Mouse (Mus musculus) adipocyte (in vitro differentiated cells): ENCODE measurements at regions not wholly inside any gene's neighbourhood (a gene's known extent, or its start where the extent isn't known, plus 50 kb on each side); places are given as distances from the start of the nearest gene placed in this dataset.

ENCODE experiments used
- DNase-seq: peaks from one replicate; pipeline ENCODE4 v3.0.0-alpha.2; 2016; ENCODE audit warnings: low spot score

GRCm38 (mm10) chr12:105898580-105899293 lies 111.3 kb upstream of the Vrk1 start:
- DNase-seq: no peak

DNA sequence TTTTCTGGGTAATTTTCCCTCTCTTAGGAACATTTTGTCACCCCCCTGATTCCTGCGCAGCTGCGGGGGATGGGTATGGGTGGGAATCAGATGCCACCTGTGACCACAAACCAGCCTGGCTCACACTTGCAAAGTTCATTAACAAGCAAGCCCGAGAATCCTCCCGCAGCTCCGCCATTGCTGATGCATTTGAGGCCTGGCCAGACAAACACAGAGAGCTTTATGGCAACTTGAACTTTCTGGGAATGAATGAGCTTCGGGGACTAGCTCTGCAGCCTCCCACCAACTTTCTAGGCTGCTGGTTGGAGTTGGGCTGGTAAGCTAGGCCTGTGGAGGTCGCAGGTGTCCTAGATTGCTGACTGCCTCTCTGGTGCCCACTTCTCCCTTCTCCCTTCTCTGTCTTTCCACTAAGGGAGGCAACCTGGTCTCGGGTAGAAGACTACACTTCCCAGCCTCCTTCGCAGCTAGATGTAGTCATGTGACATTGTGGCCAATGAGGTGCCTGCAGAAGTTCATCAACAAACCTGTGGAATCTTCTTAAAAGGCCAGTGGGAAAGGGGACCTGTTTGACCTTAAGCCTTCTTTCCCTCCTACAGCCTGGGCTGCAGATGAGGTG lies 110.6 kb upstream of the Vrk1 start:
- DNase-seq: no peak

GRCm38 (mm10) chr12:105900479-105900878 lies 109.5 kb upstream of the Vrk1 start:
- no peak for DNase-seq

- peak; percentile 8 for DNase-seq
Measured at GRCm38 (mm10) chr12:105903072-105903471, 107.0 kb upstream of the Vrk1 start.

- DNase-seq: peak; percentile 53
Measured at GRCm38 (mm10) chr12:105906584-105906983, 103.4 kb upstream of the Vrk1 start.

DNA sequence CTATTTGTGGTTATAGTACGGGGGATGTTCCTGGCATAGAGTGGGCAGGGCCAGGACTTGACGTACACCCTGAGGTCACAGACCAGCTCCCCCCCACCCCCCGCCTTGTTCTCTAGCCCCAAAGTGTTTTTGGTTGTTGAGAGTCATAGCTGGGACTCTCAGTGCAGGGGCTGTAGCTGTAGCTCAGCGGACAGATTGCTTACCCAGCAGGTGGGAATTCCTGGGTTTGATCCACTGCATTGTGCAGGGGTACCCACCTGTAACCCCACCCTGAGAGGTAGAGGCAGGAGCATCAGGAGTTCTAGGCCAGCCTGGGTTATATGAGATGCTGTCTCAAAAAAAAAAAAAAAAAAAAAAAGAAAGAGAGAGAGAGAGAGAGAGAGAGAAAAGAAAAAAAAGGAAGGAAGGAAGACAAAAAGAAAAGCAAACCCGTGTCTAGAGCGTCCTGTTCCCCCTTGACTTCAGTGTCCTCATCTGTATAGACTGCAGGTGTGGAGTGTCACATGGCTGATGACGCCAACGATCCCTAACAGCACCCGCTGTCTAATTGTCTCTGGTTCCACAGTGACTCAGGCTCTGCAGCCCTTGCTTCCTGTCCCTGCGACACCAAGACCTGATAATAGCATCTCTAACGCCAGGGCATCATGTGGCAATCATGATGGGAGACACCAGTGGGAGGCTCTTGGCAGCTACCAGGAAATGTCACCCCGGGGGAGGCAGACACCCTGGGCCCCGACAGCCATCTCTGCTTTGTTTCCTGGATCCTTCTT lies 102.0 kb upstream of the Vrk1 start:
- DNase-seq: no peak

GRCm38 (mm10) chr12:105911556-105911955 lies 98.5 kb upstream of the Vrk1 start:
- DNase-seq: no peak

GRCm38 (mm10) chr12:105917388-105917963 lies 92.6 kb upstream of the Vrk1 start:
- no peak for DNase-seq

DNA sequence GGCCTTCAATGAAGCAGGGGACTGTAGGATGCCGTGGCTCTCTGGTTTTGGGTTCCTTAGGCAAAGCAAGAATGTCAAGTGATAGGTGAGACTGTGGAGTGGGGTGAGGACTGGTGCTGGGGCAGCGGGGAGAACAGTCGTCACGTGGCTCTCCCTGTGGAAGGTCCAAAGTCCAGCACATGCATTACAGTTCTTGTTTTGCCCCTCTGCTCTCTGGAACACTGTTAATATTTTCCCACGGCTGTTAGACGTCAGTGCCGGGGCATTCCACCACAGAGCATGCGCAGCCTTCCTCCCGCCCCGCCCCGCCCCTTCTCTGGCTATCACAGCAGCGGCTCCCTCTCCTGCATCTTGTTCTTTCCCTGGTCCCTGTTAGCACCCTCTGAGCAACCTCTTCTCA lies 91.3 kb upstream of the Vrk1 start:
- no peak for DNase-seq

DNA sequence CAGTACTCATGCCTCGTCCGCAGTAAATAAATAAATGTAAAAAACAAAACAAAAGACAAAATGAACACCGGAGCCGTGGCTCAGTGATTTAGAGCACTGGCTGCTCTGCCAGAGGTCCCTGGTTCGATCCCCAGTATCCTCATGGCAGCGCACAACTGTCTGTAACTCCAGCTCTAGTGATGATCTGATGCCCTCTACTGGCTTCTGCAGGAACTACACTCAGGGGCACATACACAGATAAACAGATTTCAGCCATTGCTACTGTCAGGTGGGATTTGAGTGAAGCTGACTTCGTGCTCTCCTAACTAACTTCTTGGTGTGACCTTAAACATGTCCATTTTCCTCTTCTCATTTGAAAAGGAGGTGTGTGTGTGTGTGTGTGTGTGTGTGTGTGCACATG lies 82.8 kb upstream of the Vrk1 start:
- DNase-seq: no peak

DNA sequence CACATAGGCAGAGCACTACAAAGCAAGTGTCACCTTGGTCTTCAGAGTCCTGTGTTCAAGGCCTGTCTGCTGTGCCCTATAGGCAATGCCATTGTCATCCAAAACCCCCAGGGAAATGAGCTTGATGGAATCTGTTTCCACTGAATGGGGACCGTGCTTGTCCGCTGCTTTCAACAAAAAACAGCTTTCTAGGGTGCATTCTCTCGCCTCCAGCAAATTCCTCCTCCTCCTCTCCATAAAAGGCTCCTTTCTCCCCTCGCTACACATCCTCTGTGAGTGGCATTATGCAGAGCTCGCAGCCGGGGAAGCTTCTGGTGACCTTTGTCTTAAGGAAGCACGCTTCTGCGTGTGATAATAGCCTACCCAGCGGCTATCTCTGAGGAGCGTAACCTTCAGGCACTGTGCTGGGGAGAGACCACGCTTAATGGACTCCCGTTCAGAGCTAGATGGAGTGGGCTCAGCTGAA lies 80.5 kb upstream of the Vrk1 start:
- no peak for DNase-seq

GRCm38 (mm10) chr12:105935441-105935880 lies 74.6 kb upstream of the Vrk1 start:
- DNase-seq: no peak

GRCm38 (mm10) chr12:105936812-105937530 lies 73.1 kb upstream of the Vrk1 start:
- DNase-seq: no peak

DNA sequence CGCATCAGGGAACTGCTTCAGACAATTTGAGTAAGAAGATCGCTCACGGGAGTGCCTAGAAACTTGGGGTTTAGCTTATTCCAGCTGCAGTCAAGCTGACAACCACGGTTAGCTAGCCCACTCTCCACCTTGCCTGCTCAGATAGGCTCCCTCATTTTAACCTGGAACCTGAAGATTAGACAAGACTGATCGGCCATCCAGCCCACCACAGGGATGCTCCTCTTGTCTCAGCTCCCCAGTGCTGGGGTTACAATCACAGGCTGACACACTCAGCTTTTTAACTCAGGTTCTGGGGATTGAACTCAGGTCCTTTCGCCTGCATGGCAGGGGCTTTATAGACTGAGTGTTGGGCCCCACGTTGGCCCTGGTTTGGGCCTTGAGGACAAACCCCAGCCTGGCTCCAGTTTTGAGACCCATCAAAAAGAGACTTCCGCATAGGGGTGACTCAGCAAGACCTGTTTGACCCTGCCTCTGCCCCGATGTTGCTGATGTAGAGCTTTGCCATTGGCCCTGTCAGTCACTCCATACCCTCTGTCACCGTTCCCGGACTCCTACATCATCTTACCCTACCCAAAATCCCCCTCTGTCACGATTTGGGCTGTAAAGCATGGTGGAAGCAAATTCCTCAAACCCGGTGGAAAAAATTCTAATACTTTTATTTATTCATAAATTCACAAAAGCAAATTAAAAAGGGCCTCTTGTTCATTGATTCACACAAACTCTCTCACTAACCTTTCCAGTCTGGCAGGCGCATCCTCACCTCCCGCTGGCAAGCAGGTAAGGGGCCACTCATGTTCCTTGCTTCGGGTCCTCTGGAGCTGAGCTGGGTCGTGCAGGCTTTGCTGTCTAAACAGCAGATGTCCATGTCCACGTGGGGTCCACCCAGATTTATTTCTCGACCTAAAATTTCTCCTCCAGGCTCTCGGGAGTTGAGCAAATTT lies 67.6 kb upstream of the Vrk1 start:
- no peak for DNase-seq

DNA sequence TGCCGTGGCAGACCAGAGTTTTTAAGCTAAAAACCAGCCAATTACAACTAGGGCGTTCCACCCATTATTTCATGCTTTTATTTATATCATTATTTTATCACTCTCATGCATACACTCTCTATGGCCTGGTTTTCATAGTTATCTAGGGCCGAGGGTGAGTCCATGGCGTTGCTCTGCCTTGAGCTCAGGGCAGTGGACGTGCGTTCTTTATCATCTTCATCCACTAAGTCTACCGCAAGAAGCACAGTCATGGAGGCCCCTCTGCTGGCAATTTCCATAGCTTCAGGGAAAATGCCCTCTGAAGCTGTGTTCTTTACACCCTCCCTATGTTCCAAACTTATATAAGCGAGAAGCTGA lies 67.0 kb upstream of the Vrk1 start:
- DNase-seq: no peak

GRCm38 (mm10) chr12:105947332-105947731 lies 62.7 kb upstream of the Vrk1 start:
- DNase-seq: no peak

DNA sequence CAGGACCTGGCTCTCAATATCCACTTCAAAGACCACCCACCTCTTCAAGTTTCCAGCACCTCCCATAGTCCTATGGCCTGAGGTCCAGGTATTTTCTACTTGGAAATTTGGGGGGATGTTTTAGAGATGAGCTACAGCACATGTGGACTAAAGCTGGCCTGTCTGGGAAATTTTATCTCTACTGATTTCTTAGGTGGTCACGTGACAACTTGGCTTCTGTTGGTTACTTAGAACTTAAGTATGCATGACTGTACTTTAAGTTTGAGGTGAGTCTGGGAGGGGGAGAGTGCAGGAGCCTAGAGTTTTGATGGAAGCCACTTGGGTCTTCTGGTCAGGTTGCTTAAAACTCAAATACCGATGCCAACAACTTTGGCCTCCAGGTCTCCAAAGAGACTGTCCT lies 61.7 kb upstream of the Vrk1 start:
- no peak for DNase-seq

GRCm38 (mm10) chr12:105955764-105956290 lies 54.2 kb upstream of the Vrk1 start:
- DNase-seq: peak; percentile 79

DNA sequence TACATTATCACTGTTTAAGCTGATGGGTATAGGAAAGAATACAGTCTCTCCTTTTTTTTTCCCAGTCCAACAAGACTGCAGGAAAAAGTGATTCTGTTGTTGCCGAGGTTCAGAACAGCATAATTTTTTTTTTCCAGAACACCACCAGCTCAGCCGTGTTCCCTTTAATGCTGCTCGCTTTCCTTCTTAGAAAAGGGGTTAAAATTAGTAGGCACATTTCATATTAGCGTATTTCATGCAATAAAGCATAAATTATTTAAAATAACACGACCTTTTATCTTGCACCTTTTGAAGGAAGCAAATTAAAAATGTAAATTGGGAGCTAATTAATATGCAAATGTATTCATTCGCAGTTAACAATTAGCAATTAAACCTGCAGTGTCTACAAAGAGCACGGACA lies 50.3 kb upstream of the Vrk1 start:
- DNase-seq: no peak
